Mouse (Mus musculus) liver, adult 2 months (tissue): ENCODE measurements around the gene Yy1.
A peak's percentile ranks its signal among the peaks of the same experiment; 100 is the strongest.

Source experiments
- CTCF ChIP-seq: fragments of 200-500 bp; IDR thresholded peaks from 2 replicates; pipeline ENCODE4 v1.5.1; 2011; ENCODE audit warnings: low read depth, low read length, control low read depth
- POLR2A ChIP-seq: fragments of 200-500 bp; IDR thresholded peaks from 2 replicates; pipeline ENCODE4 v1.6.1; 2011; ENCODE audit warnings: low read length, control low read depth; ENCODE audit not compliant: insufficient read depth; ENCODE audit errors: extremely low read depth

DNA sequence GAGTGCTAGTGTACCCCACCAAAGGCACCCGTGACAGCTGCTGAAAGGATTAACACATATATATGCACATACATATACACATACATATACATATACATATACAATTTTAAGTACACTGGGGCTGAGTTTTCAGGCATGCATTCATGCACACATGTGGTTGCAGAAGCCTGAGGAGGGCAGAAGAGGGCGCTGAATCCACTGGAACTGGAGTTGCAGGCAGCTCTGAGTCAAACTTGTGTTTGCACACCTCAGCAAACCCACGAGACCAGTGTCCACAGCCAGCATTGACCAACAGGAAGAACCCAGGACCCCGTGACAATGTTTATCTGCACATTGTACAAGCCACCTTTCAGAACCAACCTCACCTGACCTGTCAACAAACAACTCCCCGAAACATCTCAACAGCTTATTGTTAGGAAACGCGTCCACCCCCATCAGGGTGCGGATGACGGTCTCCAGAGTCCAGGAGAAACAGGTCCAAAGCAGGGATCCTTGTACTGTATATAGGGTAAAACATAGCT is 32.2 kb upstream of the Yy1 start:
- TF ChIP-seq CTCF (peak; percentile 81), POLR2A (no peak)
